Mouse (Mus musculus) kidney, adult 2 months (tissue): ENCODE measurements at regions not wholly inside any gene's neighbourhood (a gene's known extent, or its start where the extent isn't known, plus 50 kb on each side); places are given as distances from the start of the nearest gene placed in this dataset.
A peak's percentile ranks its signal among the peaks of the same experiment; 100 is the strongest.

Experiments
- DNase-seq: peaks from one replicate; pipeline ENCODE4 v3.0.0; 2021
- H3K27ac ChIP-seq: fragments of 200-500 bp; 2 replicates; pipeline ENCODE4 v1.5.1; 2012; ENCODE audit warnings: low read depth, low read length, control low read depth, inconsistent platforms; ENCODE audit not compliant: insufficient read depth
- H3K27me3 ChIP-seq: fragments of 200-500 bp; replicated peaks from 2 replicates; pipeline ENCODE4 v1.6.1; 2012; ENCODE audit warnings: mild to moderate bottlenecking, moderate library complexity, low read length, inconsistent platforms; ENCODE audit not compliant: control insufficient read depth, insufficient read depth
- H3K36me3 ChIP-seq: fragments of 200-500 bp; 2 replicates; pipeline ENCODE4 v1.6.1; 2012; ENCODE audit warnings: mild to moderate bottlenecking, moderate library complexity, low read length, inconsistent platforms; ENCODE audit not compliant: control insufficient read depth, insufficient read depth
- H3K4me1 ChIP-seq: fragments of 200-500 bp; 2 replicates; pipeline ENCODE4 v1.6.1; 2011; ENCODE audit warnings: low read length; ENCODE audit not compliant: control insufficient read depth, insufficient read depth
- H3K4me3 ChIP-seq: fragments of 200-500 bp; 2 replicates; pipeline ENCODE4 v1.5.1; 2011; ENCODE audit warnings: mild to moderate bottlenecking, low read depth, low read length, control low read depth; ENCODE audit not compliant: insufficient read depth
- CTCF ChIP-seq: fragments of 200-500 bp; conservative IDR thresholded peaks from 2 replicates; pipeline ENCODE4 v1.5.1; 2011; ENCODE audit warnings: low read depth, mild to moderate bottlenecking, control low read depth, low read length, moderate library complexity, mixed read lengths; ENCODE audit not compliant: insufficient read depth, insufficient read length
- POLR2A ChIP-seq: fragments of 200-500 bp; IDR thresholded peaks from one replicate; pipeline ENCODE4 v1.6.1; 2011; ENCODE audit warnings: low read depth, low read length, control low read depth
- WGBS: fragments of 180-500 bp; shearing (Covaris S2); methylation state at CpG from one replicate; pipeline ENCODE4 v1.1.7; 2018; 5-methylcytosine and 5-hydroxymethylcytosine counted together

DNA sequence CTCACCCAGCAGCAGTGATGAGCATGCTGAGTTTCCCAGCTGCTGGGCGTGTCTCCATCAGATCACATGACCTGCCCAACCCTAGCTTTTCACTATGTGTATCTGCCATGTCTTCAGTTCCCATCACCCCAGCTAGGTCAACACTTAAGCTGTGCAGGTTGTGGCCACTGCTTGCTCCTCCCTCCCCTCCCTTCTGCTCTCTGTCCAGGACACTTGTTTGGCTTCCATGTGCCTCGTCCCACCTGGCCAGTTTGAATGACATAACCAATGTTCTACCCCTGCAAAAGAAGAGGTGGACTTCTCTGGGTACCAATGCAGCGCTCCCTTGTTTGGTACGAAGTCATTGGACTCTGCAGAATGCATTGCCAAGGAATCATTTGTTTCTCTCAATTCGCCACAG is 460.7 kb downstream of the Wdr11 start:
- Histone ChIP-seq H3K27me3 (no peaks in the 10 kb centered on the region), H3K4me3 (no peak overlapping the region), H3K36me3 (no peaks in the 10 kb centered on the region), H3K27ac (no peak overlapping the region), H3K4me1 (peaks cover 2% of the 10 kb centered on the region; the same call in 1 of the 2 replicates)
- 94% methylated on average over 5 of the region's 5 CpGs for WGBS
- TF ChIP-seq CTCF = no peak
- TF ChIP-seq POLR2A = no peak
- no peak for DNase-seq

DNA sequence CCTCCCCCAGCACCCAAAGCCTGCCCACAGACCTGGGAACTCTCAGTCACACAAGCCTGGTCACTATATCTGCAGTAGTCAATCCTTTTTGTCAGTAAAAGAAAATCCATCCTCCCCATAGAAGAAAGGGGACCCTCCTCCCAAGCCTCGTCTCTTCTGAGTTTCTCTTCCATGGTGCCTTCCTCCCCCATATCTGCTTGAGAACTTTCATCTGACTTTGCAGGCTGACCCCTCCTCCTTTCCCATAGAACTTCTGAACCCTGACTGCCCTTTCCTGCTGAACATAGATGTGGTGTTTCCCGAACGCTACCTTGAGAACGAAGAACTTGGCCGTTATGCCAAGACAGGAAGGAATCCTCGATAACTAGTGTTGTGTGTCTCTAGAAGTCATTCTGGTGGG is 462.5 kb downstream of the Ate1 start:
- no peak overlapping the region for H3K4me3 ChIP-seq
- DNase-seq = no peak
- H3K36me3 ChIP-seq = no peaks in the 10 kb centered on the region
- no peak for TF ChIP-seq CTCF
- no peak for TF ChIP-seq POLR2A
- no peaks in the 10 kb centered on the region for H3K27me3 ChIP-seq
- H3K4me1 ChIP-seq = no peaks in the 10 kb centered on the region
- H3K27ac ChIP-seq = no peak overlapping the region
- 39% methylated on average over 6 of the region's 6 CpGs for WGBS

DNA sequence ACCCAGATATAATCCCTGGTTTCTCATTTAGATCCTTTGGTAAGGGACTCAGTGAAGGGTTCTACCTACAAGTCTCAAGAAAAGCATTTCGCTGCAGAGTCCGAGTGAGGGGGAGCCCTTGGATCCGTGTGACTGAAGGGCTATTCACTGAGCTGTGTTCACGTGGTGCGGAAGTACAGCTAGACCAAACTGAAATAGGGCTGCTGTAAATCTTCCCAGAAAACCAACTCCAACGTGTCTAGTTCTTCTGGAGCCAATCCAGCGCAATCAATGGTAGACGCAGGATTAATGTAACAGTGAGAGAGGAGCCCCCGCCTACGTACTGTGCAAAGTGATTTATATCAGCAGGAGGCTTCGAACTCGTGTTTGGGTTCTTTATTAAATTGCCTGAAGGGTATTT is 461.9 kb downstream of the Ate1 start:
- no peak overlapping the region for H3K27ac ChIP-seq
- peak; percentile 20 for DNase-seq
- WGBS = 49% methylated on average over 12 of the region's 12 CpGs

DNA sequence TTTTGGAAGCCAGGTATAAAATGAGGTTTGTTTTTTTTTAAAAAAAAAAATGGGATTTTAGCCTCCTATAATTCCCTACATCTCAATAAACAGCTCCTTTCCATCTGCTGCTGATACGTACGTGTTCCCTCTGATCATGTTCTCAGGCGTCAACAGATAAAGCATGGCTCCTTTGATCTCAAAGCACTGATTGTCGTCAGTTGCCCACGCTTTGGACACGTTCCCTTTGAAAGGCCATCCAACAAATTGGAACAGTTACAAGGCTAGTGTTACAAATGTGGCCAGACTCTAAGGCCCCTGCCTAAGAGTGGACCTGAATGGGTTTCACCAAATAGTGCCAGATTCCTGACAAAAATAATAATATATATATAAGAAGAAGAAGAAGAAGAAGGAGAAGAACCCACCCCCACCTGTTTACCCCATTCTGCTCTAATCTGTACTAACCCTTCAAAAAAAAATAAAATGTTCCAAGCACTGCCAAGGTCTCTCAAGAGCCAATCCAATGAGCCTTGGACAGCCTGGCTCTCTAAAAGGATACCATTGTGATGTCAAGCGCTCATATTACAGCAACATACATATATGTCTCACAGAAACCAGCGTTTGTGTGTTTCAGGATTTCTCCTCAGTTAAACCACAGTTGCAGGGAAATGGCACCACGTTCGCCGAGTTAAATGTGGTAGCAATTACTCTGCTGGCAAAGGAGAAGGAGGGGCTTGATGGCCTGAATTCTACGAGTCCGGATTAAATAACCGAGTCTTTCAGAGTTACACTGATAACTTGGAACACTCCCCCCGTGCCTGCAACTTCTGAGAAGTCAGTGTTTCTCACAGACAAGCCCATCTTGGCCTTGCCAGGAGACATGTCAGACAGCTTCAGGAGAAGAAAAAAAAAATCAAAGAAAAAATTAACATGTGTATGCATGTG is 460.2 kb downstream of the Ate1 start:
- DNase-seq = no peak
- WGBS = 78% methylated on average over 15 of the region's 15 CpGs
- Histone ChIP-seq H3K27me3 (no peaks in the 10 kb centered on the region), H3K36me3 (no peaks in the 10 kb centered on the region), H3K27ac (no peak overlapping the region), H3K4me1 (no peaks in the 10 kb centered on the region), H3K4me3 (no peak overlapping the region)
- no peak for TF ChIP-seq CTCF
- no peak for TF ChIP-seq POLR2A

More for the DNA sequence above, 461.9 kb downstream of the Ate1 start:
- H3K4me1 ChIP-seq = no peaks in the 10 kb centered on the region
- H3K36me3 ChIP-seq = no peaks in the 10 kb centered on the region
- H3K4me3 ChIP-seq = 0 out of 2 replicates have a peak overlapping the region, but pooled peaks have one; percentile 21
- TF ChIP-seq CTCF (no peak), POLR2A (no peak)
- H3K27me3 ChIP-seq = no peaks in the 10 kb centered on the region

DNA sequence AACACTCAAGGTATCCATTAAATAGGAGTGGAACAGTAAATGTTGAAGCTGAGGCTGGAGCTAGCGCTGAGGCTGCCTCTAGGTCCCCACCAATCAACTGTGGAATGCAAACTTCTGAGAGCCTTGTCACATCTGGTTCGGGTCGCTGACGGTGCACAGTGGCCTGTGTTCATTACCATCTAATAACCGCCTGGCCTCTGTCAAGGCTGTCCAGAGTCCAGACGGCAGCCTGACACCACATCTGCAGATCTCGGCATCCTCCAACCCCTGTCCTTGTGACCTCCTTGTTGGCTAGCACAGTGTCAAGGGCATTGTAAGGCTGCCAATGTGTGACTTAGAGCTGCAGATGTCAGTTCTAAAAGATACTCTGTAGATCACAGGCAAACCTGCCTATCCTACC is 455.7 kb downstream of the Ate1 start:
- no peak for TF ChIP-seq POLR2A
- no peak for TF ChIP-seq CTCF
- Histone ChIP-seq H3K4me3 (no peak overlapping the region), H3K4me1 (no peaks in the 10 kb centered on the region), H3K27me3 (no peaks in the 10 kb centered on the region), H3K27ac (no peak overlapping the region), H3K36me3 (no peaks in the 10 kb centered on the region)
- DNase-seq = no peak
- WGBS = 37% methylated on average over 7 of the region's 7 CpGs

DNA sequence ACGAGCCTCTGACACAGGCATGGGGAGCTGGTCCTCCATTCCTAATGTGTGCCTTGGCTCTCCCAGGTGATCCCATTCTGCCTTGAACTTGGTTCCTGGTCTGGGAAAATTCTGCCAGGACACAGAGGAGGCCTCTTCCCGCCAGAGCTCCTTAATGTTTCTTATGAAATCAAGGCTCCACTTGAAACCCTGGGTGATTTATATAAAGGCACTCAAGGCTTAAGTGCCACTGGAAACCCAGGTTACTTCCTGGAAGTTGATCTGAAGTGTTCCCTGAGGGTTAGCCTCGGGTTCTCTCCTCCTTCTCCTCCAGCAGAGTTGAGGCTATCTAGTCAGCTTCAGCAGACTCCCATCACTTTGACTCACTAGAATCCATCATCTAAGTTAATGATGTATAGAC is 451.9 kb downstream of the Ate1 start:
- no peak overlapping the region for H3K27ac ChIP-seq
- no peaks in the 10 kb centered on the region for H3K4me1 ChIP-seq
- H3K27me3 ChIP-seq = no peaks in the 10 kb centered on the region
- no peak overlapping the region for H3K4me3 ChIP-seq
- TF ChIP-seq CTCF = no peak
- no peak for TF ChIP-seq POLR2A
- 76% methylated on average over 3 of the region's 3 CpGs for WGBS
- no peak for DNase-seq
- no peaks in the 10 kb centered on the region for H3K36me3 ChIP-seq

DNA sequence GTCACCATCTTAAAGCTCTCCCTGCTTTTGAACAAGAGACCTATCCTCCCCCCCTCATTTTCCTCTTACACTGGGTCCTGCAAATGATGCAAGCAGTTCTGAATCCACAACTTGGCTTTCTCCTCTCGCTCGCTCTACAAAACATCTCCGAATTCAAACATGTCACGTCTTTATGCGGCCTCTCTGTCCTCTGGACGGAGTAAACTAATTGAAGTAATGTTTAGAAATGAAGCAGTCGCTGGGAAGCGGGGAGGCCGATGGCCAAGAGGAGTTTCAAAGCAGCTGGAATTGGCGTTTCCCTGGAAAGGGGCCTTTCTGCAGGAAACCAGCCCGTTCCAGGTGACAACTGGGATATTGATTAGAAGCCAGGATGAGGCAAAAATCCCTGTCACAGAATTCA is 446.8 kb downstream of the Ate1 start:
- Histone ChIP-seq H3K27ac (no peak overlapping the region), H3K36me3 (no peaks in the 10 kb centered on the region), H3K4me1 (no peaks in the 10 kb centered on the region), H3K27me3 (no peaks in the 10 kb centered on the region), H3K4me3 (no peak overlapping the region)
- TF ChIP-seq POLR2A (no peak), CTCF (no peak)
- WGBS = 68% methylated on average over 11 of the region's 11 CpGs
- no peak for DNase-seq
